Mouse (Mus musculus): ENCODE data around the gene Sept1.

DNA sequence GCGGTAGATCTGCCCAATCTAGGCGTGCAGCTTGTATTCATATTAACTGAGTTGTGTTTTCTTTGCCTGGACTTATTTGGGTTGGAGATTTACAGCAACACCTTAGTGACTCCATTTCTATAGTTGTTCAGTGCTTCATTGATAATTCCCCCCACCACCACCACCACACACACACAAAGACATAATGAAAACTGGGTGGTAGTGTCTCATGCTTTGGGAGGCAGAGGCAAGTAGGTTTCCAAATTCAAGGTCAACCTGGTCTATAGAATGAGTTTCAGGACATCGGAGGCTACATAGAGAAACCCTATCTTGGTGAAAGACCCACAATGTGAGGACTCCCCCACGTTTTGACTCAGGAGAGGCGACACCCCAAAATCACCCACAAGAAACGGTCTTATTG, 8.3 kb downstream of the Sept1 start:
- TF ChIP-seq CTCF (IDR thresholded peaks at IDR 0.05; ENCODE audit: low read depth, low read length) (no peak), GATA1 (IDR thresholded peaks at IDR 0.05; ENCODE audit: borderline replicate concordance, low read length) (no peak), TAL1 (conservative IDR thresholded peaks at IDR 0.05; ENCODE audit: low read depth, low read length) (no peak)

Data from G1E (cell line).